8 mouse cellular contexts compared by ENCODE assay signal in genomic region chr9:61960753-61961152, GRCm38 (mm10). TPM values are rescaled to one million over a fixed set of nuclear protein-coding genes. Genes with fewer than 3 reads are reported as not detected.
DNase-seq lines count a peak whose midpoint lies in the region; ATAC-seq lines count a peak whose summit lies in the region.

No protein-coding gene starts in this region.

- H3K4me3 ChIP-seq in heart, embryonic 12.5 days: no peak overlapping the region
- H3K4me3 ChIP-seq in kidney, embryonic 16.5 days (ENCODE audit: low read length): no peak overlapping the region
- no peak overlapping the region for H3K4me3 ChIP-seq in macrophage (ENCODE audit: inconsistent target)
- H3K4me3 ChIP-seq in forebrain, embryonic 11.5 days (ENCODE audit: low read depth, low read length): no peak overlapping the region

- H3K27me3 ChIP-seq in heart, embryonic 12.5 days (replicated peaks): no peaks in the 10 kb centered on the region
- no peaks in the 10 kb centered on the region for H3K27me3 ChIP-seq in kidney, embryonic 16.5 days (ENCODE audit: insufficient read depth, low read length)
- no peaks in the 10 kb centered on the region for H3K27me3 ChIP-seq in forebrain, embryonic 11.5 days (ENCODE audit: control insufficient read depth, insufficient read depth, low read length)

- ATAC-seq in heart, embryonic 12.5 days (ENCODE audit: insufficient number of reproducible peaks, low FRiP score): no peak
- no peak; the same call in 1 of the 2 replicates for ATAC-seq in kidney, embryonic 16.5 days (ENCODE audit: low FRiP score, low TSS enrichment)
- ATAC-seq in forebrain, embryonic 11.5 days (replicated peaks; ENCODE audit: low FRiP score): no peak

- H3K36me3 ChIP-seq in heart, embryonic 12.5 days: no peaks in the 10 kb centered on the region
- H3K36me3 ChIP-seq in kidney, embryonic 16.5 days (ENCODE audit: insufficient read depth, low read length): no peaks in the 10 kb centered on the region
- H3K36me3 ChIP-seq in macrophage (ENCODE audit: inconsistent target): no peaks in the 10 kb centered on the region
- H3K36me3 ChIP-seq in forebrain, embryonic 11.5 days (ENCODE audit: control insufficient read depth, insufficient read depth, low read length): no peaks in the 10 kb centered on the region

- no peak overlapping the region for H3K9ac ChIP-seq in heart, embryonic 12.5 days
- H3K9ac ChIP-seq in kidney, embryonic 16.5 days (replicated peaks; ENCODE audit: low read length): 0 out of 2 replicates have a peak overlapping the region, but pooled peaks have one; percentile 6
- H3K9ac ChIP-seq in forebrain, embryonic 11.5 days (ENCODE audit: low read length): no peak overlapping the region

- peaks cover 14% of the 10 kb centered on the region; the same call in 1 of the 2 replicates for H3K4me1 ChIP-seq in heart, embryonic 12.5 days (replicated peaks)
- H3K4me1 ChIP-seq in kidney, embryonic 16.5 days (ENCODE audit: insufficient read depth, low read length): peaks cover 13% of the 10 kb centered on the region
- H3K4me1 ChIP-seq in forebrain, embryonic 11.5 days (replicated peaks; ENCODE audit: control insufficient read depth, insufficient read depth, low read length): no peaks in the 10 kb centered on the region

- H3K9me3 ChIP-seq in heart, embryonic 12.5 days (replicated peaks): no peaks in the 10 kb centered on the region
- H3K9me3 ChIP-seq in kidney, embryonic 16.5 days (ENCODE audit: low read length): no peaks in the 10 kb centered on the region
- no peaks in the 10 kb centered on the region for H3K9me3 ChIP-seq in forebrain, embryonic 11.5 days (ENCODE audit: control insufficient read depth, low read length)

- 40% methylated on average over 5 of the region's 5 CpGs for WGBS in heart, embryonic 12.5 days
- 32% methylated on average over 5 of the region's 5 CpGs for WGBS in kidney, embryonic 16.5 days
- WGBS in macrophage (ENCODE audit: missing documents): 24% methylated on average over 5 of the region's 5 CpGs
- 71% methylated on average over 5 of the region's 5 CpGs for WGBS in forebrain, embryonic 11.5 days

- no peak overlapping the region for H3K4me2 ChIP-seq in heart, embryonic 12.5 days
- H3K4me2 ChIP-seq in kidney, embryonic 16.5 days (replicated peaks; ENCODE audit: low read depth, low read length): no peak overlapping the region
- no peak overlapping the region for H3K4me2 ChIP-seq in forebrain, embryonic 11.5 days (ENCODE audit: low read depth, low read length, severe bottlenecking)

- no peak overlapping the region for H3K27ac ChIP-seq in heart, embryonic 12.5 days (ENCODE audit: poor library complexity, severe bottlenecking)
- H3K27ac ChIP-seq in kidney, embryonic 16.5 days (ENCODE audit: low read length): 0 out of 2 replicates have a peak overlapping the region, but pooled peaks have one; percentile 55
- H3K27ac ChIP-seq in macrophage: peak overlapping the region; percentile 49
- no peak overlapping the region for H3K27ac ChIP-seq in forebrain, embryonic 11.5 days (ENCODE audit: low read depth, low read length)

- no peaks in the 10 kb centered on the region for H3K79me2 ChIP-seq in macrophage (ENCODE audit: inconsistent target)

- peak; percentile 42 to 71 for DNase-seq in heart, adult 18-20 months
- peak; percentile 43 to 71 for DNase-seq in adrenal gland, postnatal 36 days
- no peak for DNase-seq in forebrain, embryonic 11.5 days (ENCODE audit: low spot score)
- no peak for DNase-seq in left cerebral cortex, adult 11 months (ENCODE audit: low spot score)
- DNase-seq in frontal cortex, postnatal 10 days (ENCODE audit: low spot score in 2 of 2): no peak

RNA-seq across cellular contexts. Expression of gene Kif23, which starts 14.2 kb away (rescaled TPM):
- 1 to 10 TPM; 1.2 to 3.1 TPM for total RNA-seq in heart, adult 18-20 months (2021)
- 83.9 and 97.4 TPM in 2 replicates for polyA plus RNA-seq in heart, embryonic 12.5 days (2016; fragmentation: Nextera tagmentation; extraction: Ambion mirVana)
- total RNA-seq in adrenal gland, postnatal 36 days (2021): 1 to 10 TPM; 5.5 to 8.5 TPM
- polyA plus RNA-seq in kidney, embryonic 16.5 days (2015; fragmentation: Nextera tagmentation; extraction: Ambion mirVana): 122 and 129 TPM in 2 replicates
- total RNA-seq in macrophage (2018; cell fraction: chromatin; rRNA removed): 100 to 1,000 TPM in 3 of 26 experiments, 10 to 100 TPM in 13, 1 to 10 TPM in 10; 1.9 to 170 (median 15.8) TPM
- total RNA-seq in macrophage (2018; cell fraction: cytosol; rRNA removed): 10 to 100 TPM in 12 of 26 experiments, 1 to 10 TPM in 14; 5.1 to 45.3 (median 8.1) TPM
- 100 to 1,000 TPM in 1 of 26 experiments, 10 to 100 TPM in 14, 1 to 10 TPM in 11; 3.7 to 116 (median 11.9) TPM for total RNA-seq in macrophage (2018; cell fraction: nucleus; rRNA removed)
- polyA plus RNA-seq in macrophage (2018): 20.8 to 75.1 TPM (median 22.7 TPM) in 3 replicates
- 124 and 132 TPM in 2 replicates for polyA plus RNA-seq in forebrain, embryonic 11.5 days (2014; fragmentation: Nextera tagmentation; extraction: Ambion mirVana)

RNA-seq across cellular contexts. Expression of gene Rplp1, which starts 46.4 kb away (rescaled TPM):
- total RNA-seq in heart, adult 18-20 months (2021): 1,000 to 10,000 TPM; 1,497 to 1,660 TPM
- 714 and 736 TPM in 2 replicates for polyA plus RNA-seq in heart, embryonic 12.5 days (2016; fragmentation: Nextera tagmentation; extraction: Ambion mirVana)
- total RNA-seq in adrenal gland, postnatal 36 days (2021): 1,000 to 10,000 TPM; 2,143 to 2,265 TPM
- 1,273 and 1,285 TPM in 2 replicates for polyA plus RNA-seq in kidney, embryonic 16.5 days (2015; fragmentation: Nextera tagmentation; extraction: Ambion mirVana)
- 100 to 1,000 TPM in 1 of 26 experiments, 10 to 100 TPM in 25; 12.6 to 533 (median 36.3) TPM for total RNA-seq in macrophage (2018; cell fraction: chromatin; rRNA removed)
- total RNA-seq in macrophage (2018; cell fraction: cytosol; rRNA removed): 1,000 to 10,000 TPM; 1,300 to 3,183 (median 2,016) TPM
- 100 to 1,000 TPM; 166 to 510 (median 338) TPM for total RNA-seq in macrophage (2018; cell fraction: nucleus; rRNA removed)
- 1,141 to 4,325 TPM (median 4,017 TPM) in 3 replicates for polyA plus RNA-seq in macrophage (2018)
- polyA plus RNA-seq in forebrain, embryonic 11.5 days (2014; fragmentation: Nextera tagmentation; extraction: Ambion mirVana): 1,000 and 1,067 TPM in 2 replicates

Comparison
In these comparisons a context has a peak if more than half of its experiments do, and no peak if none do; other contexts are left out.
1. DNase-seq: peak in heart, adult 18-20 months (2 of 2) and adrenal gland, postnatal 36 days (2 of 2); none in forebrain, embryonic 11.5 days (single experiment), left cerebral cortex, adult 11 months (single experiment) and frontal cortex, postnatal 10 days (0 of 2).
2. H3K27ac ChIP-seq: peak in kidney, embryonic 16.5 days (single experiment) and macrophage (single experiment); none in heart, embryonic 12.5 days (single experiment) and forebrain, embryonic 11.5 days (single experiment).